Mouse (Mus musculus): ENCODE measurements around the gene Gm20828.
"Not testable (repeated sequence)": the region's sequence is repeated elsewhere in the genome, so short reads cannot be mapped to it uniquely, and the experiment has no call there.

The Gm20828 gene

GRCm38 (mm10) chrY:11199274-11199673 is at the start of gene Gm20828:
TSS of gene Gm20828 (minus strand) at chrY:11199374.
- not testable (repeated sequence) for DNase-seq

Data from cerebellum, adult 11-12 months (tissue).